Mouse (Mus musculus): ENCODE data around the gene Lipt1.

Gene Lipt1

DNA sequence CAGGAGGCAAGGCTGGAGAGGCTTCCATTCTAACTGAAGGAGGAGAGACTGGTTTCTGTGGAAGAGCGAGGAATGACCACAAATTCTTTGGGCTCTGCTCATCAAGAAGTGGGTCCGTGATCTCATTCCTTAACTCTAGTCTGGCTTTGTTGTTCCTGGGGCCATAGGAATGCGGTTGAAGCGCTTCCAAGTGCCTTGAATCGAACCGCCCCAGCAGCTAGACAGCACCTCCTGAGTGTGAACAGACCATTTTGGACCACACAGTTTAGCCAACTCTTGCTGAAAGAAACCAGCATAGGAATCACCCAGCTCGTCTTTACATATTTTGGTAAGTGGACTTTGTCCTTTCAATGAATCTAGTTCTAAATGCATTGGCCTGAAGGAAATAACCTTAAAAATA lies at the start of gene Lipt1:
Gene Lipt1 (plus strand): TSS at position 35 of the 400 bp plus-strand sequence.
- DNase-seq (ENCODE audit: low spot score): no peak

DNA sequence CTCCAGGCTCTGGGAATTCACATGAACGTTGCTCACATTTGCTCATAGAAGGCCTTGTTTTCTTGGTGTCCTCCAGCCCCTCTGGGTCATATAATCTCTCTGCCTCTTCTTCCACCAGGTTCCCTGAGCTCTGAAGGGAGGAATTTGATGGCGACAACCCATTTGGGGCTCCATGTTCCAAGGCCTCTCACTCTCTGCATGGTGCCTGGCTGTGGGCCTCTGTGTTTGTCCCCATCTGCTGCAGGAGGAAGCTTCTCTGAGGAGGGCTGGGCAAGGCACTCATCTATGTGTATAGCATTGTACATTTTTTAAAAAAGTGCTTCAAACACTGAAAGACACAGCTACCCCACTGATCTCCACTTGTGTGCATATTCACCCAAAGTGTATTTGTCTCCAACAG lies 39.9 kb upstream of the Lipt1 start:
- DNase-seq (ENCODE audit: low spot score): no peak

DNA sequence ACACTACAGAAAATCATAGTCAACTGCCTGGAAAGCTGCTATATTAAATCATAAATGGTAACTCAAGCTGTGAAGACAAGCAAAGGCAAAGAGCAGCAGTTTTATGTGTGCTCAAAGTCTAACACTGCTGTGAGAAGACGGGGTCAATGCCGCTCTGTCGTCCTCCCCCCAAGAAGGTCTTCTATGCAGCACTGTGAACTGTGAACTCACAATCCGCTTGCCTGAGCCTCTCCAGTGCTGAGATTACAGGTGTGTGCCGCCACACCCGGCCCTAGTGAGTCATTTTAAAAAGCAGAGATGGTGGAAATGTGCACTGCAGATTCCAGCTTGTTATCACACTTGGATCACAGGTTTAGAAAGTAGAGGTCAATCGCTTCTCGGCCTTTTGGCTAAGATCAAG lies 24.7 kb upstream of the Lipt1 start:
- DNase-seq (ENCODE audit: low spot score): no peak

DNA sequence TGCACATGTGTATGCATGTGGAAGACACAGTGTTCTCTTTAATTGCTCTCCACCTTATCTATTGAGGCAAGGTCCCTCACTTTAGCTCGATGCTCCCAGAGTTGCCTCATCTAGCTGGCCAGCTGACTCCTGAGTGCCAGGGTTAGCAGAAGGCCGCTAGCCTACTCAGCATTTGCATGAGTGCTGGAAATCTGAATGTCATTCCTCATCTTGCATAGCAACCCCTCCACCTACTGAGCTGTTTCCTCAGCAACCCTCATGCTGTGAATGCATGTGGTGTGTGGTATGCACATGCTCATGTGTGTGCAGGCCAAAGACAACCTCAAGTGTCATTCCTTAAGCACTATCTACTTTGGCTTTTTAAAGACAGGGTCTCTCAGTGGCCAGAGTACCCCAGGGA lies 20.8 kb upstream of the Lipt1 start:
- no peak for DNase-seq (ENCODE audit: low spot score)

DNA sequence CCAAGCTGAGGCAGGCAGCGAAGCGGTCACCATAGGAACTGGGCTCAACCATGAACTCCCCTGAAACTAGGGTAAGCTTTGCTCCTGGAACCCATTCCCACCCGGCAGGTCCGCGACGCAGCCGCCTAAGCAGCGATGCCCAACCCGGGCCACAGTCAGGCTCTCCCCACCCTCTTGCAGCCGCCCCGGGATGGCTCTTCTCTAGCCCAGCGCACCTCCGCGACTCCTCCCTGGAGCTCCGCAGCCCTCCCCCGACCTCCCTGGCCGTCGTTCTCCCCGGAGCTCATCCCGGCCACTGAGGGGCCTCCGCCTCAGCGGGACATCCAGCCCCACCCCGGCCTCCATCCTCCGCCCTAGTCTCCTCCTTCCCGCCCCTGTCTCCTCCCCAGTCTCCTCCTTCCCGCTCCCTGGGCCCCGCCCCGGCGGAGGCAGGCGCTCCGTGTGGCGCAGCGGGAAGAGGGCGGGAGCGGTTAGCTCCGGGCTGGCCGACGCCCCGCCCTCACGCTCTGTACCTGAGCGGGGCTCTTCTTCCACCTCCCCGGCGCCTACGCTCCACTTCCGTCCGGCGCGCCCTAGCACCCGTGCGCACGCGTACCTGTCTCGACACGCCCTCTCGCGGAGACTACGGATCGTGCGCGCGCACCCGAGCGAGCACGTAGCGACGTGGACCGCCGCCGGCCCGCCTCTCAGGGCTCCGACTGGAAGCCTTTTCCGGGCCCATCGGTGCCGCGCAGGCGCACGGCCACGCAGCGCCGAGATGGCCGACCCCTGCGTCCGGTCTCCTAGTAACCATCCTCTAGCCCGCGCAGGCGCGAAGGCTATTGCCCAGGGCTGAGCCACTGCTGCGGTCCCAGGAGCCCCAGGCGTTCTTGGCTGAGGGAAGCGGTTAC lies 6.8 kb upstream of the Lipt1 start:
- DNase-seq (ENCODE audit: low spot score): peak; percentile 99

DNA sequence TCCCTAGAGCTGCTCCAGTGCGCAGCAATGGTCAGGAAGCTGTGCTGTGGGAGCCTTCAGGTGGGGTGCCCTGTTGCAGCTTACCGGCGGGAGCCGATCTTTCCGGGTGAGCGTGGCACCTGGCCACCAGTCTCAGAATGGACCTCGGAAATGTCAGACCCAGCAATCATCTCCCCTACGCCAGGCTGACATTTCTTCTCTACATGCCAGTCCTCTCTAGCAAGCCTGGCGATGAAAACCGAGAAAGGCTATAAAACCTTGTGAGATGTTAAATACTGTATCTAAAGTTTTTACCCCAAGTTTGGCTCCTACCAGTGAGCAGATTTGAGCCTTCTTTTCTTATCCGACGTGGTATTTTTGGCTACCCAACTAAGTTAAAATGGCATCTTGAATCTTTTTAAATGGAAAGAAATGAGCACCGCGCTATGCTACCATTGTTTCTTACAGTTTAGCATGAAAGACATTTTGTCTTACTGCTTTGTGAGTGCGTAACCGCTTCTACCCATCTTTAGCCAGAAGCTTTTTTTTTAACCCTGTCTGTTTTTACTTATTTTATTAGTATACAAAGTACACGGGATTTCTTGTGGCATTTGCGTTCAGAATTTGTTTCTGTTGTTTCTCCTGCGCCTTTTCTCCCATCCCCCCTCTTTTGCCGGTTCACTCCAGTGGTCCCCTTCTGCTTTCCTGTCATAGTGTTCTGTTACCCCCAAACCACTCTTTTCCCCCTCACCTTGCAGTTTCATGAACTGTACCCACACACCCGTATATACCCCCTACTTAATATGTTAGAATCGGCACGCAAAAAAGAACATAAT lies 5.9 kb upstream of the Lipt1 start:
- peak; percentile 16 for DNase-seq (ENCODE audit: low spot score)

DNA sequence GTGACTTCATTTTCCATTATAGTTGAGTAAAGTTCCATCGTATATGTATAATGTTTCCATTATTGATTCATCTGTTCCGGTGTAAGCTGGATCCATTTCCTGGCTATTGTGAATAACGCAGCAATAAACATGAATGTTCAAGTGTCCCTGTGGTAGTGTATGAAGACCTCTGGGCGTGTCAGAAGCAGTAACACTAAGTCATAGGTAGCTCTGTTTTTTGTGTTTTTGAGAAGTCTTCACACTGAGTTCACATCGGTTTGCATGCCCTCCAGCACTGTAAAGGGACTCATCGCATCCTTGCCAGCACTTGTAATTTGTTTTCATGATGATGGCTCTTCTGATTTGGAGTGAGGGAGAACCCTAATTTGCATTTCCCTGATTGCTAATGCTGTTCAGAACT lies 5.3 kb upstream of the Lipt1 start, which contains the start of gene Tsga10:
Gene Tsga10 (minus strand): TSS at position 144 of the 400 bp plus-strand sequence.
- DNase-seq (ENCODE audit: low spot score): no peak

DNA sequence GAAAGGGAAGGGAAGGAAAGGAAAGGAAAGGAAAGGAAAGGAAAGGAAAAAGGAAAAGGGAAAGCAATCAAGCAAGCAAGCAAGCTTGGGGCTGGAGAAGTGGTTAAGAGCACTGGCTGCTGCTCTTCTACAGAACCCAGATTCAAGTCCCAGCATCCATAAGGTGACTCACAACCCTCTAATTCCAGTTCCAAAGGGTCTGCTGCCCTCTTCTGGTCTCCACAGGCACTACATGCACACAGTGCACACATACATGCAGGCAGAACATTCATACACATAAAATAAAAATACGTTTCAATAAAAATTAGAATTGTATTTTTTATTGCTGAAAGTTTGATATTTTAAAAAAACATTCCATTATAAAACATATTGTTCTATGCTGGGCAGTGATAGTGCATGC lies 4.5 kb upstream of the Lipt1 start:
- DNase-seq (ENCODE audit: low spot score): peak; percentile 63

DNA sequence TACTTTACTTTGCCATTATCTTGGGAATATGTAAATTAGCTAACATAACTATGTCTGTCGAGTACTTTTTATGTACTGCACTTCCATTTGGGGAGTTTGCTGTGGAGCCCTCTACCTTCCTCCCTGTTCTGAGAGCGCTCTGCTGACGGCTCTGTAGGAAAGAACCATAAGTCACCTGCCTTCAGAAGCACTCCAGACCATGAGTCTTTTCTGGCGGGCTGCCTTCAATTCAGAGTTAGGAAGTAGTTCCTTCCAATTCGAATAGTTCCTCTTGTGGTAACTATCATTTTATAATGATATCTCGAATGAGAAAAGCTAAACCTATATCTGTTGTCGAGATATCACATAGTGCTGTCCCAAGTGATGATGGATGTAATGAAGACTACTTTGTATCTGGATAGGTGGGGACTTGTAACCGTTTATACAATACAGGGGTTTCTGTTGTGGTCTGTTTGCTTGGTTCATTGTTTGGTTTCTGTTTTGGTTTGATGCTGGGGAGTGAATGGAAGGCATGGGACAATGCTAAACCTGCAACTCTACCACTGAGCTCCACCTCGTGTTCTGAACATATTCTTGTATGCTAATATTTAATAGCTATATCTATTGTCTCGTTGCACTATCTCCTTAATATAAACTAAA lies 3.7 kb upstream of the Lipt1 start:
- no peak for DNase-seq (ENCODE audit: low spot score)

DNA sequence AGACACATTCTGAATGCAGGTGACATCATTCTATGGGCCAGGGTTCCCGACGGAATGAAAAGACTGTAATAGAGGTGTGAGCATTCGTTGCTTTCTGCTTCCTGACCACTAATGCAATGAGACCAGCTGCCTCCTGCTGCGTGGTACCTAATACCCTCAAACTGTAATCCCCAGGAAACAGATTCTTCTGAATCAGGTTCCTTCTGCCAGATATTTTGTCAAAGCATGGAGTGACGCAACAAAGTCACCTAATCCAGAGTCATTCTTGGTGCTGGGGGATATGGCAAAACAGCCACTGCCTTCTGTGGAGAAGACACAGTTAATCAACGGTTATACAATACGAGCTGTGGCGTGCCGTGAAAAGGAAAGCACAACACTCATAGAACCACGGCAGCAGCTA lies 2.9 kb upstream of the Lipt1 start:
- no peak for DNase-seq (ENCODE audit: low spot score)

DNA sequence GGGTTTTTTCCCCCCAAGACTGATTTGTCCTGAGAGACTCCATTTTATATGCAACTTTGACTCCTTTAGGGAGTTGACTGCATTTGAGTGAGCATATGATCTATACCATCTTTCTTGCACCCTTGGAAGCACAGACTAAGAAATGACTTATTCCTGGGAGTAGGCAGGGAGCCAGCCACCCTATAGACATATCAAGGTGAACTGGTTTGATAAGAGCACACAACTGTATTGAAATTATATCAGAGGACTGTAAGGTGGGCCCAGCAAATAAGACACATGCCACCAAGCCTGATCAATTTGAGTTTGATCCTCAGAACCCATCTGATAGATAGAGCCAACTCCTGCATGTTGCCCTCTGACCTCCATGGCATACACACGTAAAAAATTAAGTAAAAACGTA lies 2.2 kb upstream of the Lipt1 start:
- no peak for DNase-seq (ENCODE audit: low spot score)

DNA sequence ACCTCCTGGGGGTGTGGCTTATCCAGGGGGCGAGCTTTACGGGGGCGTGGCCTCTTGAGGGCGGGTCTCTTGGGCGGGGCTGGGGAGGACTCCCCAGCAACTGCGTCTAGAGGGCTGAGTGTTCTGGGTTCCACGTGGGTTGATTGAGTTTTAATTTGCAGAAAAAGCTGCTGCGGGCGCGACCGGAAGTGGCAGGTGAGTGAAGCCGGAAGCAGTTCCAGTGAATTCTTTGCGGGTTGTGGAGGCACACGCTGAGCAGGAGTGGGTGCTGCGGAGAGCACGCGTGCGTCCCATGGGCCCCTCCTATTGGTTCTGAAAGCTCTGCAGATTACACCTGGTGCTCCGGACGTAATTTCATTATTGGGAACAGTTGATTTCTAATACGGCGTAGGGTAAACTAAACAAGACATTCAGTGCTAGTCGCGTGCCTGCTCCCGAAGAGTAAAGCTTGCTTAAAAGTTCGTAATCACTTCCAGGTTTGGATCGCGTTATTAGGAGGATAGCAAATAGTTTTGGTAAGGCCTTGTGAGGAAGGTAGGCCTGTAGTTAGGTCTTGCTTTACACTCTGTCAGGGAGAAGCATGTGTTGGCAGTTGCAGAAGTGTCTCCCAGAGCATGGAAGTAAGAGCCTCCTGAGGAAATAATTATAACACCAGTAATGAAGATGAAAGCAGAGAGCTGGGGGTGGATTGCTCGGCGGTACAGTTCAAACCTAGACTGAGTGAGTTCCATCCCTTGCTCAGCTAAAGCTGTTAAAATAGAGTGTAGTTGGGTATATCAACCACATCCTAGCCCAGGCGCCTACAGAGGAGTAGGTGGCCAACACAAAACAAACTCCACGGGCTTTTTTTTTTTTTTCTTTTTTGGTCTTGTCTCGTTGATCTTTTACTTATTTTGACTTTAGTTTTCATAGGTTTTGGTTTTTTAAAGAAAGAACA lies 861 bp downstream of the Lipt1 start:
- peak; percentile 87 for DNase-seq (ENCODE audit: low spot score)

DNA sequence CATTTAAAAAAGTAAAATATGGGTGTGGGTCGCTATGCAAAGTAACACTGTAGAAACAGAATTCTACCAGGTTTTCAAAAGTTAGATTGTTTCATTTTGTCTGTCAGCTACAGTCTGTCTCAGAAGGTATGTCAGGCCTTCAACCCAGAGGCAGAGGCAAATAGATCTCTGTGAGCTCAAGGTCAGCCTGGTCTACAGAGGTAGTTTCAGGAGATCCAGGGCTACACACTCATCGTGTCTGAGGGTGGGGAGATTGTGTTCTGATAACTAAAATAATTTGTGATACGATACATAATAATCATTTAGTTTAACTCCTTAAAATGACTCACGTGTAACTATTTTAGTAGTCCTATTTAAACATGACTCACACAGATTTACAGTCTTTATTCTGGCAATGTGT lies 1.6 kb downstream of the Lipt1 start:
- DNase-seq (ENCODE audit: low spot score): no peak

DNA sequence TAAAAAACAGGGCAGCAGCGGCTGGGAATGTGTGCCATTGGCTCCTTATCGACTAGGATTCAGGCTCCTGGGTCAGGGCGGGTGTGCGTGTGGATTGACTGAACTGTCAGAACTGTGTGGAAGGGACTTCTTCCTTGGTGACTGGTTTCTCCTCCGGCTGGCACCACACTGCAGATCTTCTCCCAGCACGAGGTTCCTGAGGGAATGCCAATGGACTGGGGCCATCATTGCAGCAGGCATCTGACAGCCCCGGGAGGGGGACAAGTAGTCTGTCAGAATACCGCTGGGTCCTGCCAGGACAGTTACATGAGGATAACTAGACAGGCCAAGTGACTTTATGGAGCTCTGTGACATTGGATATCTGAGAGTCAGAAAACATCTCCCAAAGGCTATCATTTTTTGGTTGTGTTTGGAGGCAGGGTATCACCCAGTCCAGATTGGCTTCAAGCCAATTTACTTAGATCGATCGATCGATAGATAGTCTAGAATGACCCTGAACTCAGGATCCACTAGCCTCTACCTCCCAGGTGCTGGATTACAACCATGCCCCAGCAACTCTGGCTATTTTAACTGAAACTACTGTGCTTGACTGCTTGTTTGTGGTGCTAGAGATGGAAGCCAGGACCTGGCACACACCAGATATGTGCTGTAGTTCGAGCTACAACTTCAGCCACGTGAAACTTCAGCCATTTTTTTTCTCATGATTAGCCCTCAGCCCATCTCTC lies 6.4 kb downstream of the Lipt1 start:
- DNase-seq (ENCODE audit: low spot score): no peak

DNA sequence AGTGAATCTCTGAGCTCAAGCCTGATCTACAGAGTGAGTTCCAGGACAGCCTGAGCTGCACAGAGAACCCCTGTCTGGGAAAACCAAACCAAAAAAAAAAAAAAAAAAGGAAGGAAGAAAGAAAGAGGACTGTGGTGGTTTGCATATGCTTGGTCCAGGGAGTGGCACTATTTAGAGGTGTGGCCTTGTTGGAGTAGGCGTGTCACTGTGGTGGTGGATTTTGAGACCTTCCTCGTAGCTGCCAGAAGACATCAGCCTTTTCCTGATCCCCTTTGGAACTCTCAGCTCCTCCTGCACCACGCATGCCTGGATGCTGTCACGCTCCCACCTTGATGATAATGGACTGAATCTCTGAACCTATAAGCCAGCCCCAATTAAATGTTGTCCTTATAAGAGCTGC lies 11.9 kb downstream of the Lipt1 start:
- no peak for DNase-seq (ENCODE audit: low spot score)

DNA sequence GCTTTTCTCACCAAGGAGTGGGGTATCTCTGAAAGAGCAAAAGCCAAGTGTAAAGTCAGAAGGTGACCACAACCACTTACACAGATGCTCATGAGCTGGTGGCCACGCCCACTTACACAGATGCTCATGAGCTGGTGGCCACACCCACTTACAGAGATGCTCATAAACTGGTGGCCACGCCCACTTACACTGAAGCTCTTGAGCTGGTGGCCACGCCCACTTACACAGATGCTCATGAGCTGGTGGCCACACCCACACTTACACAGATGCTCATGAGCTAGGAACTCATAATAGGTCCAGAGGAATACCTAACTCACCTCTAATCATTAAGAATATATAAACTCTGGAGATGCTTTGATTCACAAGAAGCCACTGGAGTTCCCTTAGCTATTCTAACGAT lies 12.9 kb downstream of the Lipt1 start:
- no peak for DNase-seq (ENCODE audit: low spot score)

DNA sequence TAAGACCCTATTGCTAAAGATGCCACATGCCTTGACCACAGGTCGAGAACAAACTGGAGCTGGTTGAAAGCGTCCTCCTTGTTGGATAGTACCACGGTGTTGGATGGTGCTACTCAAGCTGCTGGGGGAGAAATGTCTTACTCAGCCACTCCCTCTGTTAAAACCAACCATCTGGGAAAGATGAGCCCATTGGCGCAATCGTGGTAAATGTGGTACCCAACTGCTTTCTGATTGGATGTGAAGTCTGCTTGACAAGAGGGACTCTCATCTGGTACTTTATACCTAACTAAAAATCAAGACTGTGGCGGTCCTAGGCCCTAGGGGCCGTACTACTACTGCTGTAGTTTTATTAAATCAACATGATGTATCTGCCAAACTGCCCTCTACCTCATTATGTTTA lies 17.7 kb downstream of the Lipt1 start:
- DNase-seq (ENCODE audit: low spot score): no peak

DNA sequence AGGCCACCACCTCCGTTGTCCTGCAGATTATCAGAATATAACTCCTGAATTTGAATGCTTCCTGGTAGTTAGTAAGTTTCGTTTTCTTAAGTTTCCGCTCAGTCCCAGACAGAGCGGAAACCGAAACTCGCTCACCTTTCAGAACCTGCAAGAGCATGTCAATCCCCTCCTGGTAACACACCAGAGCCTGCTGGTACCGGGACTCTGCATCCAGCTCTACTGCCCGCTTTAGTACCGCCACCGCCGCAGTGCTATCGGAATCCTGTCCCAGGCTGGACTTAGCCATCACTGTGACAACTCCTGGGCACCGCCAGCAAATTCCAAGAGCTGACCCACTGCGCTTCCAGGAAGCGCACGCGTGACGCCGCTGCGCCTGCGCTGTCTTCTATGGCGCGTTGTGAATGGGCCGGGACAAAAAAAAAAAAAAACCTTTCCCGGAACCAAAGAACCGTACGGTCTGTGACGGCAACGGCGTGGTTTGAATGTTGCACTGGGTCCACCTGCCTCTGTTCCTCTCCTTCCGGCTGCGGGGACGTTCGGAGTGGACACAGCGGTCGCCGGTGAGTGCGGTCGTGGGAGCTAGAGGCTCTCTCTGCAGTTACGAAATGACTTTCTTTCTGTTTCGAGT lies 18.6 kb downstream of the Lipt1 start, which contains the start of the genes Mitd1 and Mrpl30:
Gene Mitd1 (minus strand): TSS at position 387 of the 628 bp plus-strand sequence.
Gene Mrpl30 (plus strand): TSS at position 453 of the 628 bp plus-strand sequence.
- DNase-seq (ENCODE audit: low spot score): peak; percentile 94

DNA sequence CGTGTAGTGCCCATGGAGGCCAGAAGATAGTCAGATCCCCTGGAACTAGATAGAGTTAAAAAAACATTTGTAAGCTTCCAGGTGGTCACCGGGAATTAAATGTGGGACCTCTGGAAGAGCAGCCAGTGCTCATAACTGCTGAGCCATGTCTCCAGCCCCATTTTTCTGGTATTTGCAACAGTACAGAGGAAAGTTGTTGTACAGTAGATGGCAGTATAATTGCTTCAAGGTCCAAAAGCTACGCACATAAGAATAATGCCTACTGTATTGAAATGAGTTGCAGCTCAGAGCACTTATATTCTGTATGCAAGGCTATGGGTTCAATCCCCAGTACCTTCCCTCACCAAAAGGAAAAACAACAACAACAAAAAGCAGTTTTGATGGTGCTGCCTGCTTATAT lies 19.9 kb downstream of the Lipt1 start:
- DNase-seq (ENCODE audit: low spot score): no peak

DNA sequence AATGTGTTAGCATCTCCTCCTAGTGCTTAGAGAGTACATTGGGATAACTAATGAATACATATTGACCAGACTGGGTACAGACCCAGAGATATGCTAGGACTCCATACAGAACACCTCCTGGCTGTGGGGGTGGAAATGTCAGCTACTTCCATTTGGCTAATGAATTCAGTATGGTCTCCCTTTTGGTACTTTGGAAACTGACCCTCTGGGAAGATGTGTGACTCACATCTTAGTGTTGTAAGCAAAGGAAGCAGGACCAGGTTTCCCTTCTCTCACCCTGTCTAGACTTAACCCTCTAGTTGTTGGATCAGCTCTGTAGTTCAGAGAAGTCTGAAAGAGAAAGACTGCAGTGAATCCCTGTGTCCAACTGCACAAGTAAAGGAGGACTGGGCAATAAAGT lies 23.1 kb downstream of the Lipt1 start:
- no peak for DNase-seq (ENCODE audit: low spot score)

Data from embryo, embryonic 10.5 days (tissue).